Mouse (Mus musculus): ENCODE results near the gene Tmem120b. TPM values are rescaled to one million over a fixed set of nuclear protein-coding genes. Genes with fewer than 3 reads are reported as not detected.
"Not testable (repeated sequence)": the region's sequence is repeated elsewhere in the genome, so short reads cannot be mapped to it uniquely, and the experiment has no call there.

The Tmem120b gene
- polyA plus RNA-seq, 1 experiment from 2014 or later = 12.4 TPM

DNA sequence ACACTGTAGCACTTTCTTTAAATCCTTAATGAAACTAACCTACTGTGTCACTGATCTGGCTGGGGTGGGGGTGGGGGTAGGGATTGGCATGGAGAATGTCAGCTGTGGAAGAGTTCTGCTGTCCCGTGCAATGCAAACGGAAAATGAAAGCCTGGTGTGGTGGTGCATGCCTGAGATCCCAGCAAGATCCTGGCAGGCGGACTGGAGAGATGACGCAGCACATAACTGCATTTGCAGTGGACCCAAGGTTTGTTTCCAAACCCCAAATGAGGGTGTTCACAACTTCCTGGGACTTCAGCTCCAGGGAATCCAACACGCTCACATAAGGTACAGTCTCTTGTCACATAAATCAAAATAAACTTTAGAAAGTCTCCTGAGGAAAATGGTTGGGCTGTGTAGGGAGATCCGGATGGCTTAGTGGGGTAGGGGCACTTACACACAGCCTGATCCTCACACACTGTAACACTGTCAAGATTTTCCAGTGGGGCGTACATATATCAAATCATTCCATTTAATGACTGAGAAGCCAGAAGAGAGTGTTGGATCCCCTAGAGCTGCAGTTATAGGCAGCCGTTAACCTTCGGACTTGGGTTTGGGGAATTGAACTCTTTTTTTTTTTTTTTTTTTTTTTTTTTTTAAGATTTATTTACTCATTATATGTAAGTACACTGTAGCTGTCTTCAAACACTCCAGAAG lies 7.4 kb upstream of the Tmem120b start:
- no peaks in the 10 kb centered on the region for H3K27me3 ChIP-seq (ENCODE audit: control insufficient read depth, insufficient read depth, low read depth, low read length)
- H3K9me3 ChIP-seq (ENCODE audit: control insufficient read depth, low read length) = no peaks in the 10 kb centered on the region
- 67% methylated on average over 9 of the region's 9 CpGs for WGBS
- no peak overlapping the region for H3K4me2 ChIP-seq (ENCODE audit: low read depth, low read length)
- no peak overlapping the region for H3K4me3 ChIP-seq (ENCODE audit: low read length)
- H3K27ac ChIP-seq (ENCODE audit: low read length) = no peak overlapping the region
- no peak for ATAC-seq (ENCODE audit: low read depth)
- H3K36me3 ChIP-seq (ENCODE audit: control insufficient read depth, insufficient read depth, low read length) = no peaks in the 10 kb centered on the region
- no peak overlapping the region for H3K9ac ChIP-seq (ENCODE audit: low read length)
- H3K4me1 ChIP-seq (replicated peaks; ENCODE audit: control insufficient read depth, insufficient read depth, low read length) = peaks cover 14% of the 10 kb centered on the region

DNA sequence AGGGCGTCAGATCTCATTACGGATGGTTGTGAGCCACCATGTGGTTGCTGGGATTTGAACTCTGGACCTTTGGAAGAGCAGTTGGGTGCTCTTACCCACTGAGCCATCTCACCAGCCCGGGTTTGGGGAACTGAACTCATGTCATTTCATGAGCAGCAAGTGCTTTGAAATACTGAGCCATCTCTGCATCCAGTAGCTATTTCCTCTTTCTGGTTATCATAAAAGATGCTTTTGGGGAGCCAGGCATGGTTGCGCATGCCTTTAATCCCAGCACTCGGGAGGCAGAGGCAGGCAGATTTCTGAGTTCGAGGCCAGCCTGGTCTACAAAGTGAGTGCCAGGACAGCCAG lies 6.8 kb upstream of the Tmem120b start:
- H3K4me3 ChIP-seq (ENCODE audit: low read length); H3K27me3 ChIP-seq (ENCODE audit: control insufficient read depth, insufficient read depth, low read depth, low read length); ATAC-seq (ENCODE audit: low read depth); H3K9ac ChIP-seq (ENCODE audit: low read length); H3K9me3 ChIP-seq (ENCODE audit: control insufficient read depth, low read length); H3K4me2 ChIP-seq (ENCODE audit: low read depth, low read length); H3K27ac ChIP-seq (ENCODE audit: low read length); H3K36me3 ChIP-seq (ENCODE audit: control insufficient read depth, insufficient read depth, low read length): not testable (repeated sequence)
- 75% methylated on average over 6 of the region's 6 CpGs for WGBS
- H3K4me1 ChIP-seq (replicated peaks; ENCODE audit: control insufficient read depth, insufficient read depth, low read length) = peaks cover 14% of the 10 kb centered on the region

DNA sequence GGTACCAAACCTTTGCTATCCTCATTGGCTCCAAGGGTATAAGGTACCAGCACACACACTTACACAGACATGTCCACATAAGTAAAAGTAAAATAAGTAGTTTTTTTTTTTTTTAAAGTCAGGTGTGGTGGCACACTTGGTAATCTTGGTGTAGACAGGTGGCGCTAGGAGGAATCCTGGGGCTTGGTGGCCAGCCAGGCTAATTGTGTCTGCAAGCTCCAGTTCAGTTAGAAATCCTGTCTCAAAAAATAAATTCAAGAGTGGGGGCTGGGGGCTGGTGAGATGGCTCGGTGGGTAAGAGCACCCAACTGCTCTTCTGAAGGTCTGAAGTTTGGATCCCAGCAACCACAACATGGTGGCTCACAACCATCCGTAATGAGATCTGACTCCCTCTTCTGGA lies 5.1 kb upstream of the Tmem120b start:
- no peak overlapping the region for H3K4me2 ChIP-seq (ENCODE audit: low read depth, low read length)
- 80% methylated on average over 3 of the region's 3 CpGs for WGBS

DNA sequence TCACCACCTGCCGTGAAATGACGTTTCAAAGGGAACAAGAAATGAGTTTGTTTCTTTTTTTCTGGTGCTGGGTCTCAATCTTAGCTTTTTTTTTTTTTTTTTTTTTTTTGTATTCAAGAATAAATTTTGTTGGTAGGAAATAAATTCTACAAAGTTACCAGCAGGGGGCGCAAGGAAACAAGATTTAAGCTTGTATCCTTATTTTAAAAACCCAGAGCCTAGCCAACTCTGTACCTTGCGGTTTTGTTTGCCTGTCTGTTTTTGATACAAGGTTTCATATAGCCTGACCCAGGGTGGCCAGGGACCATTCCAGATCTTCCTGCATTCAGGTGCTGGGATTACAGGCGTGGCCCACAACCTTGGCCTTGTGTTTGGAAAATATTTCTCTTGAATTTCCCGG lies 4.0 kb upstream of the Tmem120b start:
- Histone ChIP-seq H3K36me3 (ENCODE audit: control insufficient read depth, insufficient read depth, low read length) (no peaks in the 10 kb centered on the region), H3K4me1 (replicated peaks; ENCODE audit: control insufficient read depth, insufficient read depth, low read length) (peaks cover 9% of the 10 kb centered on the region), H3K9me3 (ENCODE audit: control insufficient read depth, low read length) (no peaks in the 10 kb centered on the region), H3K27ac (ENCODE audit: low read length) (no peak overlapping the region), H3K9ac (ENCODE audit: low read length) (no peak overlapping the region), H3K4me3 (ENCODE audit: low read length) (no peak overlapping the region), H3K27me3 (ENCODE audit: control insufficient read depth, insufficient read depth, low read depth, low read length) (no peaks in the 10 kb centered on the region), H3K4me2 (ENCODE audit: low read depth, low read length) (no peak overlapping the region)
- 25% methylated on average over 6 of the region's 6 CpGs for WGBS
- ATAC-seq (ENCODE audit: low read depth) = no peak

More for the DNA sequence above, 5.1 kb upstream of the Tmem120b start:
- no peak overlapping the region for H3K9ac ChIP-seq (ENCODE audit: low read length)
- no peaks in the 10 kb centered on the region for H3K27me3 ChIP-seq (ENCODE audit: control insufficient read depth, insufficient read depth, low read depth, low read length)
- H3K36me3 ChIP-seq (ENCODE audit: control insufficient read depth, insufficient read depth, low read length) = no peaks in the 10 kb centered on the region
- no peak for ATAC-seq (ENCODE audit: low read depth)
- peaks cover 14% of the 10 kb centered on the region for H3K4me1 ChIP-seq (replicated peaks; ENCODE audit: control insufficient read depth, insufficient read depth, low read length)
- H3K9me3 ChIP-seq (ENCODE audit: control insufficient read depth, low read length) = no peaks in the 10 kb centered on the region
- H3K27ac ChIP-seq (ENCODE audit: low read length) = no peak overlapping the region
- H3K4me3 ChIP-seq (ENCODE audit: low read length) = no peak overlapping the region

DNA sequence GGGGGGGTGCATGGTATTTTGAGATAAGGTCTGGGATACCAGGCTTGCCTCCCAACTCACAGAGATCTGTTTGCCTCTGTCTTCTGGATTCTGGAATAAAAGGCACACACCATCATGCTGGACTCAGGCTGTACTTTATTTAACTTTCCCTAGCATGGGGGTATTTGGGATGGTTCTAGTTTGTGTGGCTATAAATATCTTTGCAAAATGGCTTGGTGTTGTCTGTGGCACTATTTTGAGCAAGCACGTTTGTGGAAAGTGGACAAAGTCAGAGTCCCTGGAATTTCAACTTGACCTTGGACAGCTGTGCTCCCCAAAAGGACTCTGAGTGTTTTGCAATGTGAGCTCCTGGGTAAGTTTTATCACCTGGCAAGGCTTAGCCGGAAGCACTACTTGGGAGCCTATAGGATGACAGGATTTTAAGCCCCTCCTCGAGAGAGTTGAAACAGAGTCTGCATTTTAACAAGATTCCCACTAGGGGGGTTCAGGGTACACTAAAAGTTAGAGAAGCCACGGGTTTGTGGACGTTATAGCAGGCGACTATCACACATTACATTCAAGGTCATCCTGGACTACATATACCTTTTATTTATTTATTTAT lies 720 bp upstream of the Tmem120b start:
- 7% methylated on average over 6 of the region's 6 CpGs for WGBS
- Histone ChIP-seq H3K27ac (ENCODE audit: low read length) (no peak overlapping the region), H3K9me3 (ENCODE audit: control insufficient read depth, low read length) (no peaks in the 10 kb centered on the region), H3K36me3 (ENCODE audit: control insufficient read depth, insufficient read depth, low read length) (no peaks in the 10 kb centered on the region), H3K27me3 (ENCODE audit: control insufficient read depth, insufficient read depth, low read depth, low read length) (no peaks in the 10 kb centered on the region), H3K4me2 (ENCODE audit: low read depth, low read length) (0 out of 2 replicates have a peak overlapping the region, but pooled peaks have one; percentile 8), H3K9ac (ENCODE audit: low read length) (no peak overlapping the region), H3K4me3 (ENCODE audit: low read length) (no peak overlapping the region), H3K4me1 (replicated peaks; ENCODE audit: control insufficient read depth, insufficient read depth, low read length) (peaks cover 3% of the 10 kb centered on the region; the same call in 1 of the 2 replicates)
- ATAC-seq (ENCODE audit: low read depth) = peak; percentile 84

DNA sequence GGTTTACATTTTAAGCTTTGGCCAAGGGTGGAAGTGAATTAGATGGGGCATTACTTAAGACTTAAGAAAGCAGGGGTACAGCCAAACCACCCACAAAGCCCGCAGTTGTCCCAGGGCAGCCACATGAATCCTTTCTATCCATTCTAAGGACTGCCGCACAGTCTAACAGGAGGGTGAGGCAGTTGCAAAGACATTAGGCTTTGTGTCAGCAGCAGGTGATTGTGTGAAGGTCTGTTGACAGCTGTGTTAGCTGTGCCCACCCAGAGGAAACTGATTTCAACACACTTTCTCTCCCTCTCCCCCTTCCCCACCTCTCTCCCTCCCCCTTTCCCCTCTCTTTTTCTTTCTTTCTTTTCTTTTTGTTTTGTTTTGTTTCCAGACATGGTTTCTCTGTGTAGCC lies 499 bp downstream of the Tmem120b start:
- Histone ChIP-seq H3K36me3 (ENCODE audit: control insufficient read depth, insufficient read depth, low read length) (no peaks in the 10 kb centered on the region), H3K9me3 (ENCODE audit: control insufficient read depth, low read length) (no peaks in the 10 kb centered on the region), H3K4me1 (replicated peaks; ENCODE audit: control insufficient read depth, insufficient read depth, low read length) (peaks cover 3% of the 10 kb centered on the region; the same call in 1 of the 2 replicates), H3K9ac (ENCODE audit: low read length) (no peak overlapping the region), H3K27me3 (ENCODE audit: control insufficient read depth, insufficient read depth, low read depth, low read length) (no peaks in the 10 kb centered on the region), H3K4me2 (ENCODE audit: low read depth, low read length) (no peak overlapping the region), H3K27ac (ENCODE audit: low read length) (no peak overlapping the region), H3K4me3 (ENCODE audit: low read length) (no peak overlapping the region)
- 86% methylated on average over 2 of the region's 2 CpGs for WGBS
- ATAC-seq (ENCODE audit: low read depth) = no peak

DNA sequence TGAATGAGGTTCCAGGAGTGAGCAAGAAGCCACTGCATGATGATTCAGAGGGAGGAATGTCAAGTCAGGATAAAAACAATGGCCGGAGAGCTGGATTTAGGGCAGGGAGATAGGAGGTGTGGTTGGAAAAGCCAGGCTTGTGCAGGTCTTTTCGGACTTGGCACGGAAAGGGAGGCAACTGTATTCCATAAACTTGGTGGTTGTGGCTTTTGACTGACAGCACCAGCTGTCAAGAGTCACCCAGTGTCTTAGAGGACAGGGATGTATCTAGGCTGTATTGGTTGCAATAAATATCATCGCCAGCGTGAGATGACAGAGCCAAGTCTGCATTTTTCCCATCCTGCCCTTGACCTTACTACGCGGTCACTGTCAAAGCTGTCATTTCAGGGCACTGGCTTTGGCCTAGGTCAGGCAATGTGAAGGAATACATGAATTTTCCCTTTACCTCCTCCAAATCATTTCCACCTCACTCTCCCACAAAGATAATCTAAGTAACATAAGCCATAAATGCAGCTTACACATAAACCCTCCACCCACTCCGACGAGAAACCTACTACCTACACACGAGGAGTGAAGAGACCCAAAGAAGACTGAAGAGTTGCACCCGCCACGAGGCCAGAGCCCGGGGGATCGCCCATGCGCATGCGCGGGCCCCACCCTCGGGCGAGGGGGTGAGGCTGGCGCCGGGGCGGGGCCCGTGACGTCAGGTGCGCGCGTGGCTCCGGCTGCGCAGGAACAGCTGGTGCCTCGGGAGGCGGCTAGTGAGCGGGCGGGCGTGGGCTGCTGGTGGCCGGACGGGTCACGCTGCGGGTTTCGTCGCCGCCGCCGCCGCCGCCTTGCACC lies 7.6 kb downstream of the Tmem120b start:
- ATAC-seq (ENCODE audit: low read depth) = peak; percentile 97
- peak overlapping the region; percentile 55 for H3K27ac ChIP-seq (ENCODE audit: low read length)
- H3K9me3 ChIP-seq (ENCODE audit: control insufficient read depth, low read length) = peaks cover 4% of the 10 kb centered on the region
- H3K9ac ChIP-seq (ENCODE audit: low read length) = peak overlapping the region; percentile 78
- peak overlapping the region; percentile 82 for H3K4me3 ChIP-seq (ENCODE audit: low read length)
- H3K4me1 ChIP-seq (replicated peaks; ENCODE audit: control insufficient read depth, insufficient read depth, low read length) = peaks cover 19% of the 10 kb centered on the region
- H3K36me3 ChIP-seq (ENCODE audit: control insufficient read depth, insufficient read depth, low read length) = no peaks in the 10 kb centered on the region
- H3K4me2 ChIP-seq (ENCODE audit: low read depth, low read length) = peak overlapping the region; percentile 97
- H3K27me3 ChIP-seq (ENCODE audit: control insufficient read depth, insufficient read depth, low read depth, low read length) = no peaks in the 10 kb centered on the region
- 7% methylated on average over 30 of the region's 45 CpGs for WGBS

DNA sequence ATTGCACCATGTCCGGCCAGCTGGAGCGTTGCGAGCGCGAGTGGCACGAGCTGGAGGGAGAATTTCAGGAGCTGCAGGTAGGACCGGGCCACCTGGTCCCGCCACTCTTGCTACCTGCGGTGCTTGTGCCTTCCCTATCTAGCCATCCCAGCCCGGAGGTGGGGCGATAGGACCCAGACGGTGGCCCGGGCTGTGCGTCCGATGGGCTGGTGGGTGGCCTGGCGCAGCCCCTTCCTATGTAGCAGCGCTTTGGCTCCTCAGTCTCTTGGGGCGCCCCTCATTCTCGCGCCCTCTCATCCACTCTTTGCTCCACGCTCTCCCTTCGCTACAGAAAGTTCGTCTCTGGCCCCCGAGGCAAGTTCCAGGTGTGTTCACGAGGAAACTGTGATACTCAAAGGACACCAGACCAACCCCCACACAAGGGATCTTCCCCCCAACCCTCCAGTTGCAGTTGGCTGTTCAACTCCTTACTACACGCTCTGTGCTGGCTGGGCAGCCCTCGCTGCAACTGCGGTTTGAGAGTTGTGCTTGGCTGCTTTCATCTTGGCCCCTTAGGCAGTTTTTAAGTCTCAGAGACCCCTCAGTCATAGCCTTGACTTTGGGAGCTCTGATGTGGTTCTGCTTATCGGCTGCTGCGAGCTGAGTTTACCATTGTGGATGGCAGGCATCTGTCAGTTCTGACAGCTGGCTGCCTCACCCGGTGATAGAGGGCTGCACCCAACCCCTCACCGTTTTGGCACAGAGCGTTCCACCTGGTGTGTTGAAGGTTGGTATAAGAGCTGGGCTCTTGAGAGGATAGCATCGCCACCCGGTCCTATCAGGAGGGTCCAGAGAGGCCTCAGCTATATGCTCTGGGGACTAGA lies 8.4 kb downstream of the Tmem120b start:
- peak overlapping the region; percentile 82 for H3K4me3 ChIP-seq (ENCODE audit: low read length)
- peaks cover 19% of the 10 kb centered on the region for H3K4me1 ChIP-seq (replicated peaks; ENCODE audit: control insufficient read depth, insufficient read depth, low read length)
- H3K27me3 ChIP-seq (ENCODE audit: control insufficient read depth, insufficient read depth, low read depth, low read length) = no peaks in the 10 kb centered on the region
- H3K9me3 ChIP-seq (ENCODE audit: control insufficient read depth, low read length) = peaks cover 4% of the 10 kb centered on the region
- under 1% methylated on average over 33 of the region's 35 CpGs for WGBS
- peak; percentile 84 for ATAC-seq (ENCODE audit: low read depth)
- H3K4me2 ChIP-seq (ENCODE audit: low read depth, low read length) = peak overlapping the region; percentile 97
- H3K27ac ChIP-seq (ENCODE audit: low read length) = peak overlapping the region; percentile 41
- H3K36me3 ChIP-seq (ENCODE audit: control insufficient read depth, insufficient read depth, low read length) = no peaks in the 10 kb centered on the region
- H3K9ac ChIP-seq (ENCODE audit: low read length) = peak overlapping the region; percentile 78

Data from lung, embryonic 16.5 days (tissue).